Mouse (Mus musculus): ENCODE measurements around the gene Cnot6l. TPM values are rescaled to one million over a fixed set of nuclear protein-coding genes. Genes with fewer than 3 reads are reported as not detected.

The Cnot6l gene
- 52.3 and 54.2 TPM in 2 replicates for polyA plus RNA-seq (2012; ENCODE audit: insufficient read depth, insufficient read length, missing spikeins)

GRCm38 (mm10) chr5:96164021-96164411 is at the start of gene Cnot6l:
Cnot6l (minus strand) TSS chr5:96164171.
- Histone ChIP-seq H3K4me3 (ENCODE audit: insufficient read depth, low read length) (peak within 1 kb of the TSS; percentile 87), H3K4me1 (ENCODE audit: control insufficient read depth, insufficient read depth, low read length) (no peaks in the 10 kb centered on the region), H3K27ac (ENCODE audit: insufficient read depth, low read depth, low read length) (peak within 1 kb of the TSS; percentile 94)
- TF ChIP-seq CTCF (IDR thresholded peaks at IDR 0.05; ENCODE audit: low read depth, low read length) (no peak), POLR2A (IDR thresholded peaks at IDR 0.05; ENCODE audit: borderline replicate concordance, low read depth, low read length) (no peak)

- Histone ChIP-seq H3K4me3 (ENCODE audit: insufficient read depth, low read length) (peak overlapping the region; percentile 66), H3K4me1 (ENCODE audit: control insufficient read depth, insufficient read depth, low read length) (peaks cover 26% of the 10 kb centered on the region), H3K27ac (ENCODE audit: insufficient read depth, low read depth, low read length) (peak overlapping the region; percentile 78)
- TF ChIP-seq CTCF (IDR thresholded peaks at IDR 0.05; ENCODE audit: low read depth, low read length), result no peak
- TF ChIP-seq POLR2A (IDR thresholded peaks at IDR 0.05; ENCODE audit: borderline replicate concordance, low read depth, low read length), result peak; percentile 88; the same call in 1 of the 2 replicates
Measured at GRCm38 (mm10) chr5:96209916-96210583, 46.1 kb upstream of the Cnot6l start.

GRCm38 (mm10) chr5:96209459-96209858 is 45.5 kb upstream of the Cnot6l start, which contains the start of gene Mrpl1:
Mrpl1 (plus strand) TSS chr5:96209493.
- Histone ChIP-seq H3K27ac (ENCODE audit: insufficient read depth, low read depth, low read length) (peak within 1 kb of the TSS; percentile 78), H3K4me3 (ENCODE audit: insufficient read depth, low read length) (peak within 1 kb of the TSS; percentile 66), H3K4me1 (ENCODE audit: control insufficient read depth, insufficient read depth, low read length) (peaks cover 26% of the 10 kb centered on the region)
- TF ChIP-seq POLR2A (IDR thresholded peaks at IDR 0.05; ENCODE audit: borderline replicate concordance, low read depth, low read length), result no peak
- TF ChIP-seq CTCF (IDR thresholded peaks at IDR 0.05; ENCODE audit: low read depth, low read length), result no peak

GRCm38 (mm10) chr5:96208543-96208942 is 44.6 kb upstream of the Cnot6l start:
- no peak for TF ChIP-seq POLR2A (IDR thresholded peaks at IDR 0.05; ENCODE audit: borderline replicate concordance, low read depth, low read length)
- TF ChIP-seq CTCF (IDR thresholded peaks at IDR 0.05; ENCODE audit: low read depth, low read length), result no peak
- H3K4me1 ChIP-seq (ENCODE audit: control insufficient read depth, insufficient read depth, low read length), result peaks cover 22% of the 10 kb centered on the region
- H3K27ac ChIP-seq (ENCODE audit: insufficient read depth, low read depth, low read length), result no peak overlapping the region
- H3K4me3 ChIP-seq (ENCODE audit: insufficient read depth, low read length), result no peak overlapping the region

GRCm38 (mm10) chr5:96207531-96207930 is 43.6 kb upstream of the Cnot6l start:
- Histone ChIP-seq H3K4me3 (ENCODE audit: insufficient read depth, low read length) (no peak overlapping the region), H3K27ac (ENCODE audit: insufficient read depth, low read depth, low read length) (no peak overlapping the region), H3K4me1 (ENCODE audit: control insufficient read depth, insufficient read depth, low read length) (peaks cover 20% of the 10 kb centered on the region)
- no peak for TF ChIP-seq POLR2A (IDR thresholded peaks at IDR 0.05; ENCODE audit: borderline replicate concordance, low read depth, low read length)
- TF ChIP-seq CTCF (IDR thresholded peaks at IDR 0.05; ENCODE audit: low read depth, low read length), result no peak

- Histone ChIP-seq H3K4me3 (ENCODE audit: insufficient read depth, low read length) (no peak overlapping the region), H3K4me1 (ENCODE audit: control insufficient read depth, insufficient read depth, low read length) (peaks cover 20% of the 10 kb centered on the region), H3K27ac (ENCODE audit: insufficient read depth, low read depth, low read length) (peak overlapping the region; percentile 42; the same call in 1 of the 2 replicates)
- TF ChIP-seq CTCF (IDR thresholded peaks at IDR 0.05; ENCODE audit: low read depth, low read length), result no peak
- TF ChIP-seq POLR2A (IDR thresholded peaks at IDR 0.05; ENCODE audit: borderline replicate concordance, low read depth, low read length), result no peak
Measured at GRCm38 (mm10) chr5:96206897-96207296, 42.9 kb upstream of the Cnot6l start.

GRCm38 (mm10) chr5:96201462-96202154 is 37.6 kb upstream of the Cnot6l start:
- TF ChIP-seq POLR2A (IDR thresholded peaks at IDR 0.05; ENCODE audit: borderline replicate concordance, low read depth, low read length) (no peak), CTCF (IDR thresholded peaks at IDR 0.05; ENCODE audit: low read depth, low read length) (no peak)
- Histone ChIP-seq H3K4me3 (ENCODE audit: insufficient read depth, low read length) (no peak overlapping the region), H3K27ac (ENCODE audit: insufficient read depth, low read depth, low read length) (no peak overlapping the region), H3K4me1 (ENCODE audit: control insufficient read depth, insufficient read depth, low read length) (peaks cover 2% of the 10 kb centered on the region; the same call in 1 of the 2 replicates)

- TF ChIP-seq POLR2A (IDR thresholded peaks at IDR 0.05; ENCODE audit: borderline replicate concordance, low read depth, low read length) (no peak), CTCF (IDR thresholded peaks at IDR 0.05; ENCODE audit: low read depth, low read length) (no peak)
- H3K27ac ChIP-seq (ENCODE audit: insufficient read depth, low read depth, low read length), result no peak overlapping the region
- H3K4me3 ChIP-seq (ENCODE audit: insufficient read depth, low read length), result no peak overlapping the region
- H3K4me1 ChIP-seq (ENCODE audit: control insufficient read depth, insufficient read depth, low read length), result no peaks in the 10 kb centered on the region
Measured at GRCm38 (mm10) chr5:96200269-96200668, 36.3 kb upstream of the Cnot6l start.

GRCm38 (mm10) chr5:96198271-96198670 is 34.3 kb upstream of the Cnot6l start:
- H3K4me3 ChIP-seq (ENCODE audit: insufficient read depth, low read length), result no peak overlapping the region
- H3K4me1 ChIP-seq (ENCODE audit: control insufficient read depth, insufficient read depth, low read length), result no peaks in the 10 kb centered on the region
- no peak for TF ChIP-seq POLR2A (IDR thresholded peaks at IDR 0.05; ENCODE audit: borderline replicate concordance, low read depth, low read length)
- TF ChIP-seq CTCF (IDR thresholded peaks at IDR 0.05; ENCODE audit: low read depth, low read length), result no peak
- H3K27ac ChIP-seq (ENCODE audit: insufficient read depth, low read depth, low read length), result no peak overlapping the region

- H3K27ac ChIP-seq (ENCODE audit: insufficient read depth, low read depth, low read length), result no peak overlapping the region
- H3K4me3 ChIP-seq (ENCODE audit: insufficient read depth, low read length), result no peak overlapping the region
- TF ChIP-seq POLR2A (IDR thresholded peaks at IDR 0.05; ENCODE audit: borderline replicate concordance, low read depth, low read length) (no peak), CTCF (IDR thresholded peaks at IDR 0.05; ENCODE audit: low read depth, low read length) (no peak)
- no peaks in the 10 kb centered on the region for H3K4me1 ChIP-seq (ENCODE audit: control insufficient read depth, insufficient read depth, low read length)
Measured at GRCm38 (mm10) chr5:96196547-96197052, 32.6 kb upstream of the Cnot6l start.
